Mouse (Mus musculus) MEL (cell line): ENCODE measurements around the gene Ccdc151.

Source experiments
- CTCF ChIP-seq, 3 experiments: IDR thresholded peaks in 2 of 3; conservative IDR thresholded peaks in 1 of 3; 2 replicates each; pipeline ENCODE4 v1.5.1; 2011 to 2012; ENCODE audit warnings: low read length in 3 of 3, low read depth in 2 of 3, mild to moderate bottlenecking in 2 of 3, improper control_type of control experiment in 1 of 3, inconsistent platforms in 1 of 3, mixed read lengths in 1 of 3, moderate library complexity in 1 of 3; ENCODE audit not compliant: control insufficient read depth in 1 of 3, insufficient read depth in 1 of 3, poor library complexity in 1 of 3, severe bottlenecking in 1 of 3
- EP300 ChIP-seq, 2 experiments: IDR thresholded peaks; 2 replicates each; pipeline ENCODE4 v1.6.1; 2011; ENCODE audit warnings: improper control_type of control experiment in 2 of 2, low read length in 2 of 2, low read depth in 1 of 2, mild to moderate bottlenecking in 1 of 2
- GATA1 ChIP-seq: IDR thresholded peaks from 2 replicates; pipeline ENCODE4 v1.6.1; 2011; ENCODE audit warnings: low read depth, low read length, improper control_type of control experiment
- MAX ChIP-seq: IDR thresholded peaks from 2 replicates; pipeline ENCODE4 v1.6.1; 2011; ENCODE audit warnings: low read length, improper control_type of control experiment
- POLR2A ChIP-seq, 2 experiments: IDR thresholded peaks; 2 replicates each; pipeline ENCODE4 v1.6.1; 2011 to 2012; ENCODE audit warnings: low read length in 2 of 2, mild to moderate bottlenecking in 2 of 2, control low read depth in 1 of 2, improper control_type of control experiment in 1 of 2, low read depth in 1 of 2, moderate library complexity in 1 of 2; ENCODE audit not compliant: control insufficient read depth in 1 of 2, insufficient read depth in 1 of 2, poor library complexity in 1 of 2
- RAD21 ChIP-seq: IDR thresholded peaks from 2 replicates; pipeline ENCODE4 v1.6.1; 2011; ENCODE audit warnings: mild to moderate bottlenecking, low read depth, low read length, improper control_type of control experiment
- UBTF ChIP-seq: IDR thresholded peaks from 2 replicates; pipeline ENCODE4 v1.6.1; 2012; ENCODE audit warnings: low read depth, mild to moderate bottlenecking, inconsistent platforms, low read length, improper control_type of control experiment, moderate library complexity, borderline replicate concordance; ENCODE audit not compliant: insufficient read depth
- ZNF384 ChIP-seq: IDR thresholded peaks from 2 replicates; pipeline ENCODE4 v1.6.1; 2012; ENCODE audit warnings: low read depth, mild to moderate bottlenecking, inconsistent platforms, low read length, improper control_type of control experiment

- no peak for TF ChIP-seq ZNF384
- no peak for TF ChIP-seq CTCF (IDR thresholded peaks at IDR 0.05 in 2 of 3, conservative IDR thresholded peaks at IDR 0.05 in 1 of 3; ENCODE audit: control insufficient read depth in 1 of 3, insufficient read depth in 1 of 3, low read depth in 2 of 3, low read length in 3 of 3, poor library complexity in 1 of 3, severe bottlenecking in 1 of 3)
- no peak for TF ChIP-seq UBTF
- no peak for TF ChIP-seq POLR2A (IDR thresholded peaks at IDR 0.05; ENCODE audit: control insufficient read depth in 1 of 2, insufficient read depth in 1 of 2, low read depth in 1 of 2, low read length in 2 of 2, poor library complexity in 1 of 2)
- TF ChIP-seq GATA1: no peak
- TF ChIP-seq EP300 (IDR thresholded peaks at IDR 0.05; ENCODE audit: low read depth in 1 of 2, low read length in 2 of 2): no peak
- TF ChIP-seq RAD21: no peak
- TF ChIP-seq MAX: no peak
These were observed 25.1 kb downstream of the Ccdc151 start for GRCm38 (mm10) chr9:21977331-21977730.
